In the genomic region with DNA sequence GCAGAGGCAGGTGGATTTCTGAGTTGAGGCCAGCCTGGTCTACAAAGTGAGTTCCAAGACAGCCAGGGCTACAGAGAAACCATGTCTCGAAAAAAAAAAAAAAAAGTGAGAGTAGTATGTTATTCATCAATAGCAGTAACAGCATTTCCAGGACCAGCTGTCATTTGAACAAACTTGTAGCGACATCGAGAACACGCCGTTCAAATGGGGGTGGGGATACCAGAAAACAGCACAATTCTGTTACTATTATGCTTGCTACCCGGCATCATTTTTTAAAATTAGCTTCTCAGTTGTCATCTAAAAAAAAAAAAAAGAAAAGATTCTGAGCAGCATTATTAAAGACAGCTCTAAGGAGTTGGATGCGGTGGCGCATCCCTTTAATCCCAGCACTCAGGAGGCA, we compare ENCODE assay signal across 21 mouse cellular contexts.
"Had no signal": no experiment of that assay in that cellular context is flagged by ENCODE, and none has a peak within 500 bp of the region (broad histone marks: within the 10 kb centered on the region; RNA-seq: fewer than 3 reads in every experiment).

No protein-coding gene starts in this region.

- H3K9me3 ChIP-seq: lung, embryonic 15.5 days; megakaryocyte, embryonic 14.5 days; midbrain, embryonic 13.5 days; neural tube, embryonic 13.5 days; neural tube, embryonic 15.5 days had no signal

- H3K9ac ChIP-seq: lung, embryonic 15.5 days; midbrain, embryonic 13.5 days; neural tube, embryonic 13.5 days; neural tube, embryonic 15.5 days had no signal

- H3K27ac ChIP-seq: lung, embryonic 15.5 days; macrophage; midbrain, embryonic 13.5 days; neural tube, embryonic 13.5 days; neural tube, embryonic 15.5 days had no signal

- ATAC-seq: lung, postnatal 0 days; midbrain, embryonic 13.5 days; midbrain, embryonic 16.5 days had no signal

- H3K4me3 ChIP-seq: lung, embryonic 15.5 days; megakaryocyte, embryonic 14.5 days; midbrain, embryonic 13.5 days; myocyte; neural tube, embryonic 13.5 days; neural tube, embryonic 15.5 days had no signal

- DNase-seq: lung, adult 2 months; lung, postnatal 14 days; lung, postnatal 36 days; retina, postnatal 1 day; right cerebral cortex, adult 18-20 months; right cerebral cortex, postnatal 25 days; right cerebral cortex, postnatal 4 days; spleen, adult 18-20 months; thymus, adult 18-20 months; thymus, postnatal 14 days; thymus, postnatal 36 days had no signal

- H3K27me3 ChIP-seq: lung, embryonic 15.5 days; midbrain, embryonic 13.5 days; neural tube, embryonic 13.5 days; neural tube, embryonic 15.5 days had no signal

- H3K4me2 ChIP-seq: lung, embryonic 15.5 days; midbrain, embryonic 11.5 days; midbrain, embryonic 13.5 days; neural tube, embryonic 13.5 days; neural tube, embryonic 15.5 days had no signal

- H3K36me3 ChIP-seq: lung, embryonic 15.5 days; midbrain, embryonic 13.5 days; neural tube, embryonic 13.5 days; neural tube, embryonic 15.5 days had no signal
